Mouse (Mus musculus) monocyte, adult 59 days (primary cell): ENCODE results near the gene Fah. TPM values are rescaled to one million over a fixed set of nuclear protein-coding genes. Genes with fewer than 3 reads are reported as not detected.

Experiments
- total RNA-seq, 2 experiments: library from RNA; stranded (reverse); gene quantifications; one replicate each; pipeline ENCODE4 v1.2.4; 2023

Gene Fah
- total RNA-seq = 1 to 10 TPM; 1.3 to 2.9 TPM

DNA sequence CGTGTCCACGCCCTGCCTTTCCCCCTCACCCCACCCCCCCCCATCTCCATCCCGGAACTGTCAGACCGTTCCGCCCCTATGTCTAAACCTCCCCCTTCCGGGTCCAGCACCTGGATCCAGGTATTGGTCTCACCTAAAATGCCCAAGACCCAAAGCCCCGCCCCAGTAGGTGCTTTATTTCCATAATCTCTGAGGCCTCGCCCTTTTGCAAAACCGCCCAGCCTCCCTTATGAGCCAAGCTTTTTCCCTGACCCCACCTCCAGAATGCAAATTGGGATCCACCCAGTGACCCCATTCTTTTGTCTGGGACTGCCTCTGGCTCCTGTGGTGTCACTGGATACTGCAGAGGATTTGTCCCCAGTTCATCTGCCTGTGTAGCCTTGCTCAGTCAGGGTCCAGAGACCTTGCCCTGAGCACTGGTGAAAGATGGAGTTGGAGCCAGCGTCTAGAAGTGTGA lies at the start of gene Fah:
Gene Fah (minus strand): TSS at position 430 of the 457 bp plus-strand sequence.

Other genes with a start within 250 kb of the Fah start
- gene Arnt2, start 196.5 kb downstream of the Fah start, total RNA-seq = 1 to 10 TPM in 1 of 2 experiments, under 1 TPM in 1; 0.21 to 1.3 TPM
- gene Gm2115, start 77.8 kb downstream of the Fah start, total RNA-seq = not detected
- 100 to 1,000 TPM in 1 of 2 experiments, 10 to 100 TPM in 1; 98.9 to 115 TPM for gene Zfand6, start 83.2 kb upstream of the Fah start, total RNA-seq
- not detected for gene Olfr291, start 246.8 kb upstream of the Fah start, total RNA-seq